Mouse (Mus musculus) forebrain, embryonic 13.5 days (tissue): ENCODE measurements around the gene Ccl20. TPM values are rescaled to one million over a fixed set of nuclear protein-coding genes. Genes with fewer than 3 reads are reported as not detected.
A peak's percentile ranks its signal among the peaks of the same experiment; 100 is the strongest.

Experiments used
- ATAC-seq: fragments of 200-750 bp; cut with Nextera tagmentation; 2 replicates; pipeline ENCODE4 v1.8.0; 2017
- H3K27ac ChIP-seq: fragments of 300-500 bp; sonication (generic); 2 replicates; pipeline ENCODE4 v1.5.1; 2015; ENCODE audit warnings: inconsistent platforms, mild to moderate bottlenecking, moderate library complexity
- H3K27me3 ChIP-seq: fragments of 300-500 bp; sonication (generic); 2 replicates; pipeline ENCODE4 v1.6.1; 2015; ENCODE audit warnings: mild to moderate bottlenecking, inconsistent platforms
- H3K36me3 ChIP-seq: fragments of 300-500 bp; sonication (generic); 2 replicates; pipeline ENCODE4 v1.6.1; 2015; ENCODE audit warnings: mild to moderate bottlenecking, inconsistent platforms; ENCODE audit not compliant: poor library complexity, severe bottlenecking
- H3K4me1 ChIP-seq: fragments of 300-500 bp; sonication (generic); 2 replicates; pipeline ENCODE4 v1.6.1; 2015; ENCODE audit warnings: inconsistent platforms
- H3K4me2 ChIP-seq: fragments of 300-500 bp; sonication (generic); 2 replicates; pipeline ENCODE4 v1.6.1; 2015; ENCODE audit warnings: inconsistent platforms, mild to moderate bottlenecking, moderate library complexity
- H3K4me3 ChIP-seq: fragments of 300-500 bp; sonication (generic); 2 replicates; pipeline ENCODE4 v1.5.1; 2015; ENCODE audit warnings: mild to moderate bottlenecking, inconsistent platforms
- H3K9ac ChIP-seq: fragments of 300-500 bp; sonication (generic); 2 replicates; pipeline ENCODE4 v1.6.1; 2015; ENCODE audit warnings: mild to moderate bottlenecking, inconsistent platforms
- H3K9me3 ChIP-seq: fragments of 300-500 bp; sonication (generic); replicated peaks from 2 replicates; pipeline ENCODE4 v1.6.1; 2016; ENCODE audit warnings: inconsistent platforms
- WGBS: fragments of 180-500 bp; shearing (Covaris S2); methylation state at CpG from one replicate; pipeline ENCODE4 v1.1.7; 2015; 5-methylcytosine and 5-hydroxymethylcytosine counted together
- polyA plus RNA-seq: library from polyadenylated mRNA; unstranded; fragments of >200 nt; fragmentation: Nextera tagmentation; extraction: Ambion mirVana; gene quantifications from 2 replicates; pipeline ENCODE4 v1.2.1, GENCODE M21; 2015

The Ccl20 gene
- polyA plus RNA-seq, 1 experiment from 2014 or later, result not detected

DNA sequence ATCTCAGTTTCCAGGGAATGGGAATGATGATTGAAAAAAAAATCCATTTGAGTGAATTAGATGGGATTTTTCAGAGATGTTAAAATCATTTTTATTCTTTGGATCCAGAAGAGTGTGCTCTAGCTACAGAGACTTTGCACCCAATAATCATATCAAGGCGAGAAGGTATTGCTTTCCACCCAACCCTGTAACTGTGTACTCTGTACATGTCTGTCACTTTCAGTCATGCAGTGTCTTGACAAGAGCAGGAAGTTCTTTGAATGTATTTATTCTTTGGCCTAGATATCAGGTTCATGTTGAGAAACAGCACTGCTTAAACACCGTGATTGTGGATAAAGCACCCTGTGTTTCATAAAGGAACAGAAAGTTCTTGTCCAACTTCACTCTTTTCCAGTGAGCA, 30.0 kb downstream of the Ccl20 start:
- Histone ChIP-seq H3K36me3 (no peaks in the 10 kb centered on the region), H3K4me1 (no peaks in the 10 kb centered on the region), H3K4me2 (no peak overlapping the region), H3K9me3 (no peaks in the 10 kb centered on the region), H3K27me3 (no peaks in the 10 kb centered on the region), H3K4me3 (no peak overlapping the region), H3K27ac (no peak overlapping the region), H3K9ac (no peak overlapping the region)
- WGBS, result 94% methylated on average over 2 of the region's 2 CpGs
- ATAC-seq, result no peak

DNA sequence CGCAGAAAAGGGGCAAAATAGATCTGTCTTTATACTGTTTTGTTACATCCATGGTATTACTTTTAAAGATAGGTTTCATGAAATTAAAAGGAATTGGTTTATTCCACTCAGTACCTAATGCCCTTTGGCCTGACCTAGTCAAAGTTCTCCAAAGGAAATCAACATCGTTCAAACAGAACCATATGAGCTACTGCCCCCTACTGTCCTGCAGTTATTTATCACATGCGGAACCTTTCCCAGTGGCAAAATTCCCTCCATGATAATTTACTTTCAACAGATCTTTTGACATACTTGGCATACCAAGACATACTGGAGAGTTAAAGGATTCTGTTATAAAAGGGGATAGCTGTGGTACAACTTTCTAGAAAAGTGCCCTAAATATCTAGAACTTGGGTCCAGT, 33.7 kb downstream of the Ccl20 start:
- Histone ChIP-seq H3K27ac (no peak overlapping the region), H3K4me1 (no peaks in the 10 kb centered on the region), H3K36me3 (no peaks in the 10 kb centered on the region), H3K4me2 (no peak overlapping the region), H3K9ac (no peak overlapping the region), H3K4me3 (no peak overlapping the region), H3K9me3 (no peaks in the 10 kb centered on the region), H3K27me3 (no peaks in the 10 kb centered on the region)
- ATAC-seq, result no peak
- WGBS, result 76% methylated on average over 3 of the region's 3 CpGs

DNA sequence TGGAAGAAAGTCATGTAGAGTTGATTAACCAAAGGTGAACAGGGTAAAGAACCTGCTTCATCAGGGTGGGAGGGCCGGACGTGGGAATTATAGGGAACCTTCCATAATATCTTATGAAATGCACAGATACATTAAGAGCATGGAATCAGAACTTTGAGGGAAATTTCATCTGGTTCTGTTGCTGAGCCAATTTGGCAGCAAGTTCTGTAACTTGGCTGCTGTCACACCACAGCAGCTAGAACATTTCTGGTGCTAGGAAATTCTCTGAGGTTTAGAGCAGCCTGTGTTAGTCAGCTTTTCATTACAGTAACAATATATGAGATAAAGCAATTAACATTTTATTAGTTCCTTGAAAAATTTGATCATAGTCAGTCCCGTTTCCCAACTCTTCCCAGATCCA, 36.4 kb downstream of the Ccl20 start:
- Histone ChIP-seq H3K36me3 (no peaks in the 10 kb centered on the region), H3K4me2 (no peak overlapping the region), H3K27me3 (no peaks in the 10 kb centered on the region), H3K4me3 (no peak overlapping the region), H3K9me3 (no peaks in the 10 kb centered on the region), H3K4me1 (no peaks in the 10 kb centered on the region), H3K9ac (no peak overlapping the region), H3K27ac (no peak overlapping the region)
- 89% methylated on average over 3 of the region's 3 CpGs for WGBS
- no peak for ATAC-seq

DNA sequence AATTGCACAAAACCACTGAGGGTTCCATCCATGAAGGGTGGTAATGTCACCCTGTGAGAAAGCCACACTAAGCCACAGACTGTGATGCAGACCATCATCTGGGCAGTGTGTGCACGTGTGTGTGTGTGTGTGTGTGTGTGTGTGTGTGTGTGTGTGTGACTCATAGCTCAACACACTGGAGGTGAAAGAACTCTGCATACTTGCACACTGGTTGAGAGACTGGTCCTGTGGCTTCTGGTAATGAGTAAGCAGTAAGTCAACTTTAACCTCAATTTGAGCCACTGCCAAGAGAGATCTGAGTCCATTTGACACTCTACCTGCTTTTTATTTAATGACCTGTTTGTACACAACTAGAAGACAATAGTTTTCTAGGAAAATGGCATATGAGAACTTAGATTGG, 40.3 kb downstream of the Ccl20 start:
- no peak overlapping the region for H3K9ac ChIP-seq
- H3K27ac ChIP-seq, result no peak overlapping the region
- no peaks in the 10 kb centered on the region for H3K4me1 ChIP-seq
- no peak overlapping the region for H3K4me2 ChIP-seq
- no peaks in the 10 kb centered on the region for H3K36me3 ChIP-seq
- ATAC-seq, result no peak
- H3K9me3 ChIP-seq, result no peaks in the 10 kb centered on the region
- WGBS, result 46% methylated on average over 1 of the region's 1 CpGs
- no peaks in the 10 kb centered on the region for H3K27me3 ChIP-seq
- no peak overlapping the region for H3K4me3 ChIP-seq

DNA sequence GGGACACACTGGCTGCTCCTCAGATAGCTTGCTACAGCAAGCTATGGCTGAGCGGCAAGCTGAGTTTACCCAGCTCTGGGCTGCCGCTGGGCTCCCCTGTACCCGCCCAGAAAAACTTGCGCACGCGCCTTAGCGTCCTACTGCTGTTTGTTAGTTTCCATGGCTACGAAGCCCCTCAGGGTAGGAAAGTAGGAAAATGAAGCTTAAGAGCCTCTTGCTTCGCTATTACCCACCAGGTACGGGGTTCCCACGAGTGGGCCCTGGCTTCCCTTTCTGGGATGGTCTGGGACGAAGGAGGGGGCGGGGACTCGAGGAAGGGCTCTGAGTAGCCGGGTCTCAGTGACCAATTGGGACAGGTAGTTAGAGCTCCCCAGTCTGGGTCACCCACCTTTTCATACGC, 43.0 kb downstream of the Ccl20 start, which contains the start of gene Daw1:
Gene Daw1 (plus strand): TSS at position 150 of the 400 bp plus-strand sequence.
- peak within 1 kb of the TSS; percentile 47 for H3K4me3 ChIP-seq
- H3K4me1 ChIP-seq, result no peaks in the 10 kb centered on the region
- H3K9ac ChIP-seq, result peak within 1 kb of the TSS; percentile 43
- peak within 1 kb of the TSS; percentile 74 for H3K4me2 ChIP-seq
- H3K9me3 ChIP-seq, result no peaks in the 10 kb centered on the region
- peak; percentile 99 for ATAC-seq
- no peak within 1 kb of the TSS for H3K27ac ChIP-seq
- no peaks in the 10 kb centered on the region for H3K36me3 ChIP-seq
- H3K27me3 ChIP-seq, result no peaks in the 10 kb centered on the region
- 0% methylated on average over 16 of the region's 16 CpGs for WGBS

DNA sequence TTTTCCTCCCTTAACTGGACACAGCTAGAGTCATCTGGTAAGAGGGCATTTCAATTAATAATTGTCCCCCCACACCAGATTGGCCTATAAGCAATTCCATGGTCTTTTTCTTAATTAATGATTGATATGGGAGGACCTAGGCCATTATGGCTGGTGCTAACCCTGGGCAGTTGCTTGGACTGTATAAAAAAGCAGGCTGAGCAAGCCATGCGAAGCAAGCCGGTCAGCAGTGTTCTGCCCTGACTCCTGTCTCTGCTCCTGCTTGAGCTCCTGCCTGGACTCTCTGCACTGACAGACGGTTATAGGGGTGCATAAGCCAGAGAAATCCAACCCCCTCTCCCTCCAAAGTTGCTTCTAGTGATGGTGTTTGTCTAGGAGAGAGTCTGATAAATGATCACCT, 45.1 kb downstream of the Ccl20 start:
- Histone ChIP-seq H3K4me1 (no peaks in the 10 kb centered on the region), H3K27me3 (no peaks in the 10 kb centered on the region), H3K4me2 (no peak overlapping the region), H3K4me3 (no peak overlapping the region), H3K36me3 (no peaks in the 10 kb centered on the region), H3K9ac (no peak overlapping the region), H3K9me3 (no peaks in the 10 kb centered on the region), H3K27ac (no peak overlapping the region)
- WGBS, result 82% methylated on average over 3 of the region's 3 CpGs
- ATAC-seq, result no peak

DNA sequence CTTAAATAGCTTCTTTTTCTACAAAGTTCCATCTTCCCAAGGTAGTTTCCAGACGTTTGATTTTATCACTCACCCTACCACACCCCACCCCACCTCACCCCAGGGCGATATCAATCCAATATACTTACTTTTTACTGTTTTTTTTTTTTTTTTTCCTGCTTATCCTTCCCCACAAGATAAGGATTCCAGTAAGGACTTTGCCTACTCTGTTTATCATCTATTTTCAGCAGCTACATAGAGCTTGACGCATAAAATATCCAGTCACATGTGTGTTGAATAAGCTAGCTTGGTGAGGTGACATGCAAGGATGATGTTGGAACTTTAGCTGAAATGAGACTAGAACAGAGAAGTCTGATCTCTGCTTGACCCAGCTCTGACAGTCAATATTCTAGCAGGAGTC, 47.5 kb downstream of the Ccl20 start:
- Histone ChIP-seq H3K27me3 (no peaks in the 10 kb centered on the region), H3K9me3 (no peaks in the 10 kb centered on the region), H3K27ac (no peak overlapping the region), H3K36me3 (no peaks in the 10 kb centered on the region), H3K4me3 (no peak overlapping the region), H3K9ac (no peak overlapping the region), H3K4me2 (no peak overlapping the region), H3K4me1 (no peaks in the 10 kb centered on the region)
- no peak for ATAC-seq
- WGBS, result 85% methylated on average over 3 of the region's 3 CpGs

Other genes starting within 250 kb of the Ccl20 start
- gene A030005L19Rik, start 203.4 kb upstream of the Ccl20 start, polyA plus RNA-seq, result not detected in 2 replicates
- gene A030014E15Rik, start 191.8 kb upstream of the Ccl20 start, polyA plus RNA-seq, result not detected in 2 replicates
- not detected in 2 replicates for gene Gm6217, start 185.4 kb upstream of the Ccl20 start, polyA plus RNA-seq
- not detected in 2 replicates for gene A030003K21Rik, start 173.4 kb upstream of the Ccl20 start, polyA plus RNA-seq
- not detected in 2 replicates for gene Gm7544, start 160.8 kb upstream of the Ccl20 start, polyA plus RNA-seq
- not detected in 2 replicates for gene Gm47955, start 156.5 kb upstream of the Ccl20 start, polyA plus RNA-seq
- not detected in 2 replicates for gene Gm47959, start 116.2 kb upstream of the Ccl20 start, polyA plus RNA-seq
- 0.35 and 0.59 TPM in 2 replicates for gene Slc19a3, start 78.3 kb upstream of the Ccl20 start, polyA plus RNA-seq
- gene Krtap28-10, start 74.3 kb upstream of the Ccl20 start, polyA plus RNA-seq, result not detected in 2 replicates
- not detected in 2 replicates for gene Gm47969, start 71.8 kb upstream of the Ccl20 start, polyA plus RNA-seq
- not detected in 2 replicates for gene A030005K14Rik, start 57.4 kb upstream of the Ccl20 start, polyA plus RNA-seq
- gene Krtap28-13, start 55.8 kb upstream of the Ccl20 start, polyA plus RNA-seq, result not detected in 2 replicates
- gene Daw1, start 43.0 kb downstream of the Ccl20 start, polyA plus RNA-seq, result 0.54 and 0.89 TPM in 2 replicates